Mouse (Mus musculus) cortical plate, adult 2 months (tissue): Measurements from ENCODE around the gene Poc1b. TPM values are rescaled to one million over a fixed set of nuclear protein-coding genes. Genes with fewer than 3 reads are reported as not detected.
A peak's percentile ranks its signal among the peaks of the same experiment; 100 is the strongest.

Source experiments
- H3K27ac ChIP-seq: fragments of 200-500 bp; 2 replicates; pipeline ENCODE4 v1.5.1; 2012; ENCODE audit warnings: low read length, control low read depth, inconsistent platforms; ENCODE audit not compliant: insufficient read depth
- H3K4me1 ChIP-seq: fragments of 200-500 bp; 2 replicates; pipeline ENCODE4 v1.6.1; 2011; ENCODE audit warnings: low read length; ENCODE audit not compliant: control insufficient read depth, insufficient read depth
- H3K4me3 ChIP-seq: fragments of 200-500 bp; 2 replicates; pipeline ENCODE4 v1.5.1; 2011; ENCODE audit warnings: mild to moderate bottlenecking, low read length, control low read depth; ENCODE audit not compliant: insufficient read depth
- CTCF ChIP-seq: fragments of 200-500 bp; IDR thresholded peaks from 2 replicates; pipeline ENCODE4 v1.5.1; 2011; ENCODE audit warnings: mild to moderate bottlenecking, control low read depth, low read length; ENCODE audit not compliant: insufficient read depth; ENCODE audit errors: extremely low read depth
- POLR2A ChIP-seq: fragments of 200-500 bp; IDR thresholded peaks from 2 replicates; pipeline ENCODE4 v1.6.1; 2011; ENCODE audit warnings: mild to moderate bottlenecking, low read length, control low read depth; ENCODE audit not compliant: insufficient read depth; ENCODE audit errors: extremely low read depth
- polyA plus RNA-seq: library from polyadenylated mRNA; depleted of rRNA; stranded (reverse); fragments of >200 nt; gene quantifications from 2 replicates; pipeline ENCODE4 v1.2.3, GENCODE M21; 2012

Poc1b gene
- polyA plus RNA-seq, 1 experiment, result 11.2 TPM

GRCm38 (mm10) chr10:99085240-99085587 is 21.6 kb upstream of the Poc1b start:
- Histone ChIP-seq H3K27ac (no peak overlapping the region), H3K4me3 (no peak overlapping the region), H3K4me1 (no peaks in the 10 kb centered on the region)
- TF ChIP-seq POLR2A, result no peak
- TF ChIP-seq CTCF, result no peak

- no peaks in the 10 kb centered on the region for H3K4me1 ChIP-seq
- TF ChIP-seq CTCF, result no peak
- TF ChIP-seq POLR2A, result no peak
- H3K27ac ChIP-seq, result no peak overlapping the region
- no peak overlapping the region for H3K4me3 ChIP-seq
Measured at GRCm38 (mm10) chr10:99086029-99086428, 20.8 kb upstream of the Poc1b start.

GRCm38 (mm10) chr10:99089906-99090305 is 16.9 kb upstream of the Poc1b start:
- no peak overlapping the region for H3K27ac ChIP-seq
- H3K4me1 ChIP-seq, result no peaks in the 10 kb centered on the region
- H3K4me3 ChIP-seq, result no peak overlapping the region
- no peak for TF ChIP-seq POLR2A
- TF ChIP-seq CTCF, result no peak

GRCm38 (mm10) chr10:99093364-99093763 is 13.5 kb upstream of the Poc1b start:
- no peak overlapping the region for H3K4me3 ChIP-seq
- TF ChIP-seq POLR2A (no peak), CTCF (no peak)
- H3K27ac ChIP-seq, result no peak overlapping the region

GRCm38 (mm10) chr10:99095114-99095513 is 11.7 kb upstream of the Poc1b start:
- Histone ChIP-seq H3K27ac (no peak overlapping the region), H3K4me3 (no peak overlapping the region), H3K4me1 (no peaks in the 10 kb centered on the region)
- TF ChIP-seq POLR2A (no peak), CTCF (no peak)

More at GRCm38 (mm10) chr10:99093364-99093763, 13.5 kb upstream of the Poc1b start:
- H3K4me1 ChIP-seq, result no peaks in the 10 kb centered on the region

GRCm38 (mm10) chr10:99097374-99097773 is 9.5 kb upstream of the Poc1b start:
- no peaks in the 10 kb centered on the region for H3K4me1 ChIP-seq
- H3K27ac ChIP-seq, result no peak overlapping the region
- H3K4me3 ChIP-seq, result no peak overlapping the region
- TF ChIP-seq POLR2A, result no peak
- TF ChIP-seq CTCF, result peak; percentile 65

GRCm38 (mm10) chr10:99105522-99105921 is 1.3 kb upstream of the Poc1b start:
- Histone ChIP-seq H3K4me1 (0 out of 2 replicates have a peak, but pooled peaks cover 1% of the 10 kb centered on the region), H3K4me3 (no peak overlapping the region), H3K27ac (no peak overlapping the region)
- no peak for TF ChIP-seq CTCF

GRCm38 (mm10) chr10:99106311-99106702 is 529 bp upstream of the Poc1b start:
- Histone ChIP-seq H3K27ac (no peak overlapping the region), H3K4me1 (0 out of 2 replicates have a peak, but pooled peaks cover 1% of the 10 kb centered on the region), H3K4me3 (peak overlapping the region; percentile 91)
- TF ChIP-seq CTCF (no peak), POLR2A (no peak)

GRCm38 (mm10) chr10:99107964-99108363 is 1.1 kb downstream of the Poc1b start, which contains the start of gene Galnt4:
Galnt4 (plus strand) TSS chr10:99108159.
- H3K27ac ChIP-seq, result peak within 1 kb of the TSS; percentile 81
- H3K4me1 ChIP-seq, result 0 out of 2 replicates have a peak, but pooled peaks cover 1% of the 10 kb centered on the region
- H3K4me3 ChIP-seq, result peak within 1 kb of the TSS; percentile 91
- TF ChIP-seq CTCF, result peak; percentile 43
- TF ChIP-seq POLR2A, result no peak

- Histone ChIP-seq H3K4me3 (peak overlapping the region; percentile 91; the same call in 1 of the 2 replicates), H3K4me1 (0 out of 2 replicates have a peak, but pooled peaks cover 1% of the 10 kb centered on the region), H3K27ac (peak overlapping the region; percentile 55; the same call in 1 of the 2 replicates)
- TF ChIP-seq CTCF (no peak), POLR2A (no peak)
Measured at GRCm38 (mm10) chr10:99108431-99108982, 1.7 kb downstream of the Poc1b start.
